8 mouse cellular contexts compared by ENCODE assay signal in the genomic region with DNA sequence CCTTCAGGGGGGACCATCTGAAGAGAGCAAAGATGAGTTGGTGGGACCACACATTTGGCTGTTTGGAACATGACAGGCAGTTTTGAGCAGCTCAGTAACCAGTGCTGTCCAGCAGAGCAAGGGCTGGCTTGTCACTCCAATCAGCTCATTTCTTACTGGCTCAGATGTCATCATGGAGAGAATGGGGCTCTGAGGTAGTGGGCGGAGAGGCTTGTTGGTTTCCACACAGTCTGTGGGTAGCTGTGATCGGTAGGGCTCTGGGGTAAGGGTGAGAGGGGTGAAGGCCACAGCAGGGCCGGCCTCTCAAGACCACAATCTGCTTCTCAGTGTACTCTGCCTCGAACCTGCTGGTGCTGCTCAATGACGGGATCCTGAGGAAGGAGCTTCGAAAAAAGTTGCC. TPM values are rescaled to one million over a fixed set of nuclear protein-coding genes. Genes with fewer than 3 reads are reported as not detected.
A peak's percentile ranks its signal among the peaks of the same experiment; 100 is the strongest.
DNase-seq lines count a peak whose midpoint lies in the region; ATAC-seq lines count a peak whose summit lies in the region.

No protein-coding gene starts in this region.

- WGBS in forebrain, embryonic 10.5 days = 83% methylated on average over 6 of the region's 6 CpGs
- 81% methylated on average over 6 of the region's 6 CpGs for WGBS in limb, embryonic 15.5 days

- H3K9ac ChIP-seq in limb, embryonic 15.5 days = peak overlapping the region; percentile 64; the same call in 1 of the 2 replicates

- peak overlapping the region; percentile 66 for H3K4me3 ChIP-seq in forebrain, embryonic 10.5 days
- peak overlapping the region; percentile 78 for H3K4me3 ChIP-seq in limb, embryonic 15.5 days

- no peaks in the 10 kb centered on the region for H3K9me3 ChIP-seq in forebrain, embryonic 10.5 days
- no peaks in the 10 kb centered on the region for H3K9me3 ChIP-seq in limb, embryonic 15.5 days

- H3K4me2 ChIP-seq in limb, embryonic 15.5 days = peak overlapping the region; percentile 91

- DNase-seq in cerebellum, adult 9-10 months = peak; percentile 48
- no peak for DNase-seq in cerebellum, adult 8-10 months
- DNase-seq in 3T3-L1 (ENCODE audit: low read depth, low spot score) = peak; percentile 39
- no peak for DNase-seq in forebrain, embryonic 10.5 days (ENCODE audit: extremely low spot score, low spot score)
- DNase-seq in frontal cortex, postnatal 36 days (ENCODE audit: low spot score in 2 of 2) = no peak
- no peak for DNase-seq in frontal cortex, postnatal 25 days (ENCODE audit: low spot score in 2 of 2)
- DNase-seq in thymus, adult 18-20 months = no peak

- H3K27me3 ChIP-seq in forebrain, embryonic 10.5 days (ENCODE audit: poor library complexity, severe bottlenecking) = peaks cover 20% of the 10 kb centered on the region
- H3K27me3 ChIP-seq in limb, embryonic 15.5 days = no peaks in the 10 kb centered on the region

- H3K4me1 ChIP-seq in forebrain, embryonic 10.5 days = peaks cover 58% of the 10 kb centered on the region
- H3K4me1 ChIP-seq in limb, embryonic 15.5 days = peaks cover 46% of the 10 kb centered on the region

- H3K36me3 ChIP-seq in forebrain, embryonic 10.5 days (replicated peaks) = peaks cover 41% of the 10 kb centered on the region
- H3K36me3 ChIP-seq in limb, embryonic 15.5 days = peaks cover 36% of the 10 kb centered on the region

- no peak overlapping the region for H3K27ac ChIP-seq in forebrain, embryonic 10.5 days
- no peak overlapping the region for H3K27ac ChIP-seq in limb, embryonic 15.5 days

- no peak for ATAC-seq in limb, embryonic 15.5 days (ENCODE audit: insufficient number of reproducible peaks, low FRiP score, low TSS enrichment, low read depth)

RNA-seq across cellular contexts. Expression of a gene that starts 1.6 kb away (rescaled TPM):
- 31.9 and 33.5 TPM in 2 replicates for polyA plus RNA-seq in forebrain, embryonic 10.5 days (2016; fragmentation: Nextera tagmentation; extraction: Ambion mirVana)
- 17.6 and 18.4 TPM in 2 replicates for polyA plus RNA-seq in limb, embryonic 15.5 days (2015; fragmentation: Nextera tagmentation; extraction: Ambion mirVana)

RNA-seq across cellular contexts. Expression of a gene that starts 1.8 kb away (rescaled TPM):
- polyA plus RNA-seq in forebrain, embryonic 10.5 days (2016; fragmentation: Nextera tagmentation; extraction: Ambion mirVana) = 23.8 and 24.6 TPM in 2 replicates
- 25.2 and 27.6 TPM in 2 replicates for polyA plus RNA-seq in limb, embryonic 15.5 days (2015; fragmentation: Nextera tagmentation; extraction: Ambion mirVana)

RNA-seq across cellular contexts. Expression of a gene that starts 6.0 kb away (rescaled TPM):
- polyA plus RNA-seq in forebrain, embryonic 10.5 days (2016; fragmentation: Nextera tagmentation; extraction: Ambion mirVana) = 3.9 and 4.4 TPM in 2 replicates
- polyA plus RNA-seq in limb, embryonic 15.5 days (2015; fragmentation: Nextera tagmentation; extraction: Ambion mirVana) = 3.5 TPM in 2 replicates

RNA-seq across cellular contexts. Expression of a gene that starts 24.8 kb away (rescaled TPM):
- 47.0 and 48.1 TPM in 2 replicates for polyA plus RNA-seq in forebrain, embryonic 10.5 days (2016; fragmentation: Nextera tagmentation; extraction: Ambion mirVana)
- 23.8 and 27.0 TPM in 2 replicates for polyA plus RNA-seq in limb, embryonic 15.5 days (2015; fragmentation: Nextera tagmentation; extraction: Ambion mirVana)

RNA-seq across cellular contexts. Expression of a gene that starts 57.5 kb away (rescaled TPM):
- polyA plus RNA-seq in forebrain, embryonic 10.5 days (2016; fragmentation: Nextera tagmentation; extraction: Ambion mirVana) = 25.5 and 27.3 TPM in 2 replicates
- polyA plus RNA-seq in limb, embryonic 15.5 days (2015; fragmentation: Nextera tagmentation; extraction: Ambion mirVana) = 40.3 and 41.5 TPM in 2 replicates

Comparison
In these comparisons a context has a peak if more than half of its experiments do, and no peak if none do; other contexts are left out.
1. DNase-seq: peak in cerebellum, adult 9-10 months (single experiment) and 3T3-L1 (single experiment); none in cerebellum, adult 8-10 months (single experiment), forebrain, embryonic 10.5 days (single experiment), frontal cortex, postnatal 36 days (0 of 2), frontal cortex, postnatal 25 days (0 of 2) and thymus, adult 18-20 months (0 of 2).